Mouse (Mus musculus): Measurements from ENCODE around the gene Cyp4f15.

DNA sequence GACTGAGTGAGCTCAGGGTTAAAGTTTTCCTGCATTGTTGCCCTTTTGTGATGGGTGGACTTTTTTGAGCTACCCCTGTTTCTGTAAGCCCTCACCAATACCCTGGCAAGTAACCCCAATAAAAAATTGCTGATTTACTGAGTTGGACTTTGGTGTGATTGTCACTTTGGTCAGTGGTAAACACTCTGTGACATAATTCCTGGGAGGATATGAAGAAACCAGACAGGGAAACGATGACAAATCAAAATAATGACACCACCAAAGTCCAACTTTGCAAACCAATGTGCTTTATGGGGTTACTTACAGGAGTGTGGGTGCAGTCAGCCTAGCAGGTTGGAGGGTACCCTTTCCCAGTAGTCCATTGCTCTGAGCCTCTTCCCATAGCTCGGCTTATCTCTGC lies 48.3 kb upstream of the Cyp4f15 start:
- no peak for TF ChIP-seq CTCF (IDR thresholded peaks at IDR 0.05; ENCODE audit: control insufficient read depth, insufficient read depth, low read length)
- TF ChIP-seq POLR2A (IDR thresholded peaks at IDR 0.05; ENCODE audit: borderline replicate concordance, control insufficient read depth, low read depth, low read length): no peak
